Mouse (Mus musculus) B cell, adult 2 months (primary cell): ENCODE measurements around the gene Cntnap5a.

Source experiments
- DNase-seq, 2 experiments: peaks; one replicate each; pipeline ENCODE4 v3.0.0; 2022

Gene Cntnap5a

DNA sequence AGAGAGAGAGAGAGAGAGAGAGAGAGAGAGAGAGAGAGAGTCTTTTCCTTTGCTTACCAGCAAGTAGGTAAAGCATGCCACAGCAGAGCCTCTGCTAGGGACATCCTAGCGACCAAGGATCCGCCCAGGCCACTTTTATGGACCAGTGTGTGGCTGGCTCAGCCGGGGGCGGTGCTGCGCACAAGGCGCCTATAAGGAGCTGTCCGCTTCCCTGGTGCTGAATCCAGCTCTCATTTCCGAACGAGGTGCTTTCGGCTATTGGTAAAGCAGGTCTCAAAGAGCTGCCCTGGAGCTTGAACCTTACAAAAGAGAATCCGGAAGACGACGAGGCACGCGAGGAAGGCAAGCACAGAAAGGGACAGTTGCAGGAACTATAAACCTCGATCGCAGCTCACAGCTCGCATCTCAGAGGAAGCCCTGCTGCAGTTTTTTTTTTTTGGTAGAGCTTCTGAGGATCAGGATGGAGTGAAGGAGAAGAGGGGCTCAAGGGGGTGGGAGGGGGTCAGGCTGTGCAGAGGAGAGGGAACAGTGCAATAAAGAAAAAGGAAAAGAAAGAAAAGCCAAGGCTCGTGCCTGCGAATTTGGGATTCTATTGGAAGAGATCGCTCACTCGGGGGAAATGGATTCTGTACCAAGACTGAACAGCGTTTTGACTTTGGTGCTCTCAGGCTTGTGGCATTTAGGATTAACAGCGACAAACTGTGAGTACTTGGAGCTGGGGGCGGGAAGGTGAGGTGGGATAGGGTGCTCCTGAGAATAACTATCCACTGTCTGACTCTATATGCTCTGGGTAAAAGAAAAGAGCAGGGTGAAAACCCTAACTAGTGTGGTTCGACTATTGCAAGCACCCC, at the start of gene Cntnap5a:
Cntnap5a (plus strand) TSS at position 239 of the 851 bp plus-strand sequence.
- DNase-seq, result no peak

DNA sequence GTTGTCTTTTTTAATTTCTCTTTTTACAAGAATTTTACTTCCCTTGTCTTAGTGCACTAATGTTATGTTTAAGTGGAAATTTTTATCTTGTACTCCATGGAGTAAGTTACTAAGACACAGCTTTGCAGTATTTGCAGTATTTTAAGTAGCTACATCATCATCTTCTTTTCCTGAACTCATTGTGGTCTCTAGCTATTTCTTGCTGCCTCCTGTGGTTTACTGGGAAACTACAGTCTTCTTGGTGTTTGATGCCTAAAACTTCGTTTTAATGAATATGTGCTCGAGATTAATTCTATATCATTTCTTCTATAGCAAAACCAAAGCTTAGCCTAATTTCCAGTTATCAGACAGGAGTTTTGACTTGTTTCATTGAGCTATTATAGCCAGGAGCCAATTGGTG, 37.6 kb upstream of the Cntnap5a start:
- DNase-seq, result no peak

GRCm38 (mm10) chr1:115658343-115659064, 26.1 kb upstream of the Cntnap5a start:
- no peak for DNase-seq

DNA sequence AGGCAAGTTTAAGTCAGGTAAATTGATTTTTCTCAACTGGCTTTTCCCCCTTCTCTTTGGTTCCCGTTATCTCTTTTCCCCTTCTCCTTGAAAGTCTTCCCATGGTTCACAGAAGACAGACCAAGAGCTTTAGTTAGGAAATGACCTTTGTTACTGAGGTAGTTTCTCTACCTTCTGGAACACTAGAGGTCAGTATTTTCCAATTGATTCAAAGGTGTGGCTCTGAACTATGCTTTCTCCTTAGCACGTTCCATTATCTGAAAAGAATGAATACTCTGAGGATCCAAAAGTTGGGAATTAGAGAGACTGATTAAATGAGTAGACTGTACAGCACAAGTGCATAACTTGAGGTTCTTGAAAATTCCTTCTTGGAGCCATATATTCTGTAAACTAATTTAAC, 1.9 kb downstream of the Cntnap5a start:
- no peak for DNase-seq

GRCm38 (mm10) chr1:115699798-115700197, 15.2 kb downstream of the Cntnap5a start:
- no peak for DNase-seq

DNA sequence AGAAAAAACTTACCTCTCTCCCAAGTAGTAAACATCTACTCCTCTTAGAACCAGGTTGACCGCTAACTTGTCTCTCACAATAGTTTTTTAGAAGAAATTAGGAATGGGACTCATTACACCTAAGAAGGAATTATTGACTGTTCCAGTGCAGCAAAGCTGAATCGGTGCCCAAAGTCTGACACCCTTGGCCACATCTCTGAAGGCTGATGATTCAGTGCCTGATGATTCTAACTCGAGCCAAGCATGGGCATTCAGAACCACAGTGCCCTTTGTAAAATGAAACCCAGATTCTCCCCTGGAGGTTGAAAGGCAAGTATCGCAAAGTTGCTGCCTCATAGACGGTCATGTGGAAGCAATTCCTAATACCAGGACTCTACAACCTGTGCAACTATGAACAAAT, 58.0 kb downstream of the Cntnap5a start:
- no peak for DNase-seq

DNA sequence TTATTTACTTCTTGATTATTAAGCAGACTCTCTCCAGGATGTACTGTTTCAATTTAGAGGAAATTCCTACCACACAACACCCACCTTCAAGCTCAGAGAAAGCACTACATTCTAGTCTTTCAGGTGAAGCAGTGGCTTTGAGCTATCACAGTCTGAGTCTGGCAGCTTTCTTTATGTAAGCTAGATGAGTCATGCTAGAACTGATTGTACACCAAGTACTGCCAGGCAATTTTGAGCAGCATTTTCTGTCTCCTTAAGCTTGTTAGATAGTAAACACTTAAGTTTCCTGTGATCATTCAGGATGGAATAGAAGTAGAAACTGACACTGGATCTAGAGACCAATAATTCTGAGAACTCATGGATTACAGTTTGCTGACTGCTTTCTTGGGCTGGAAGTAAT, 61.0 kb downstream of the Cntnap5a start:
- DNase-seq, result no peak

GRCm38 (mm10) chr1:115784737-115785136, 100.2 kb downstream of the Cntnap5a start:
- DNase-seq, result no peak

DNA sequence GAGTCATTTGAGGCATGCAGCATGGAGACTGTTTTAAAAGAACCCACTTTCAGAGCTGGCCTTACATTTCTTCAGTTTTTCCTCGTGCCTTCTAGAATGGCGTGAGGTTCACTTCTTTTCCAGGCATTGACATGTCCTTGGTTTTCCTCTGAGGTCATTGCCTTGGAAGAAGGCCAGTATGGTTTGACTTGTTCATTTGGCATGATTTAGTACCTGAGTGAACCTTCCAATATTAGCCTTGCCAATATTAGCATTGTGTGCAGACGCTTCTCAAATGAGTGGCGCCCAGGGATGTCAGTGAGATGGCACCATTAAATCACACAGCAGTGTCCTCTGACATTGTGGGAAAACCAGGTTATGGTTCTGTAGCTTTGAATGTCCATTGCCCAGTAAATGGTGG, 158.0 kb downstream of the Cntnap5a start:
- no peak for DNase-seq

DNA sequence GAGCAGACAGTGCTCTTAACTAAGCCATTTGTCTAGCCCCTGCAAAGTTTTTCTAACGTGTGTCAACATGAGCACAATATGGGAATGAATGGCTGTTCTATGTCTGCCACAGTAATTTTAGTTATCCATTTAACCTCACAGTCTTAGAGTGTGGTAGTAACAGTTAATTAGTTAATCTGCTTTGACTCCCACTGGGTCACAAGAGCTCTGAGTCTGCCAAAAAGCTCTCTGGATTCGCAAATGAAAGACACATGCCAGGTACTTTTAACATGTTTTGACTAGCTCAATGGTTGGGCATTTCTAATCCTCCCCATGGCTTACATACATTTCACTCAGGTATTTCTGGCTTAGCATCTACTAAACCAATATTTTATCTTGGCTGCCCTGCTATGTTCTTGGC, 163.0 kb downstream of the Cntnap5a start:
- DNase-seq, result no peak

- no peak for DNase-seq
Observed at GRCm38 (mm10) chr1:115852206-115852605, 167.7 kb downstream of the Cntnap5a start.

DNA sequence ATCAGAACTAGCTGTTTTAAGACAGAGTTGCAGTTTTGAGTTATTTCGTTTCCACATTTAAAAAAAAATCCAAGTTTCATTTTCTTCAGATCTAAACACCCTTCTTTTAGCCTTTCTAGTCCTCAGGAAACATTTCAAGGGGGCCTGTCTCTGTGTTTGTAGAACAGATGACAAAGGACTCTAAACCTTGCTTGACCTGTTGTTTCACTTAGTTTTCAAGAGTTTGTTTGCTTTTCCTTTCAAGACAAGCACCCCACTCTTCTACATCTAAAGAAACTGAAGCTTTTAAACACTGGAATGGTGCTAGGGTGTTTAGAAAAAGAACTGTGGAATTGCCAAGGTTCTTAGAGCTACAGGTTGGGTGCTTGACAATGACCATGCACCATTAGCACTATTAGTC, 233.8 kb downstream of the Cntnap5a start:
- DNase-seq, result no peak

GRCm38 (mm10) chr1:115925953-115926665, 241.6 kb downstream of the Cntnap5a start:
- no peak for DNase-seq

DNA sequence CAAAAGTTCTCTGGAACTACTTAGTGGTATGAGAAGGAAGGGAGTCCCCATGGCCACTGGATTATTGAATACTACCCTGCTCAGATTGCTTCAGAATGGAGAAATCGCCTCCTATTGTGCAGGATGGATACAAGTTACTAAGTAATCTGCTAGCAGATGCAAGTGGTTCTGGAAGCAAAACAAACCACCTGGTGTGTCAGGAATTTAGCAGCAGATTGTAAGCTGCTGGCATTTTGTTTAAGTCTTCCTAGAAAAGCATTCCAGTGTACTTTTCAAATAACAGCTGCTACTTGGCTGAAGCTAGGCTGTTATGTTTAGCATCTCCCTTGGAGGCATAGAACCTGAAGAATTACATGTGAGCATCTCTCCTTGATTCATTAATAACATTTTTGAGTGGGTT, 247.5 kb downstream of the Cntnap5a start:
- DNase-seq, result no peak

GRCm38 (mm10) chr1:115945892-115946291, 261.3 kb downstream of the Cntnap5a start:
- no peak for DNase-seq

GRCm38 (mm10) chr1:115956528-115956927, 272.0 kb downstream of the Cntnap5a start:
- no peak for DNase-seq

GRCm38 (mm10) chr1:115964993-115965575, 280.5 kb downstream of the Cntnap5a start:
- DNase-seq, result no peak

DNA sequence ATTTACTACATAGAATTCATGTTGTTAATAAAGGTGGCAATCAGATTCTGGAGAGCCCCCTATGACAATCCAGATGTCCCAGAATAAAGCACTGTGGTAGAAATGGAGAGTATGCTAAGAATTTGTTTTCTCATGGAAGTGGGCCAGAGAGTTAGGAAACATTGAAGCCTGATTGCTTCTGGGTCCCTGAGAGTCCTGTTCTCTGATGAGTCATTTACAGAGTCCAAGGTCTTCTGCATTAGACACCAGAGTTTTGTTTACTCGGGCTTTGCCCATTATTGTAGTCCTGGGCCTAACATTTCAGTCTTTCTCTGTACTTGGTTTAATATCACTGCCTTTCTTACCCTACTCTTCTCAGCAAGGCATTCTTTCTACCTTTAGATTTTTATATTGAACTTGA, 305.6 kb downstream of the Cntnap5a start:
- DNase-seq, result no peak

DNA sequence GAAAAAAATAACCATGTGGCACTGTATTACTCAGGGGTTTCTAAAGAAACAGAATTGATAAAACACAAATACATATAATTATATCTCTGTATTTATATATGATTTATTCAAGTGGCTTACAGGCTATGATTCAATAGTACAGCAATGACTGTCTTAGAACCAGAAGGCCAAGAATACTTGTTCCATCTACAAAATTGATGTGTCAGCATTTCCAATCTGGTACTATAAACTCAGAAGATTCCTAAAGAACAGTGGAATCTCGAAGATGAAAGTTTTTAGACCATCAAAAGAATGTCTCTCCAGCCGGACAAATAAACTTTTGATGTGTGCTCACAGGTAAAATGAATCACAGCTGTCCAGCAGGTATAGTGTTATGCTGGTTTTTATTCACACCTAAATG, 331.2 kb downstream of the Cntnap5a start:
- no peak for DNase-seq

DNA sequence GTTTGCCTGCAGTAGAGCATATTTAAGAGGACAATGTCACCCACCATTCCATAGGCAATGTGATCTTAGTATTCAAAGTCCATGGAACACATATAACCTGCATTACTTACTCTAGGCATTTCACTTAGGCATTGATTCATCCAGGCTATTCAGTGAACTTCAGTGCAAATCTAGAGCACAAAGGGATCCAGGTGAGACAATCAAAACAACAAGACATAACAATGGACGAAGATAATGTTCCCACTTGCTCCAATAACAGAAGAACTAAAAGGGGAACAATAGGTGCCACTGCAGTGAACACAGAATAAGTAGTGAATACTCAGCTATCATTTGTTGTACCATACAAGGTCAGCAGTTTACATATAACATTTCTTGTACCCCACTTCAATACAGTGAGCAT, 345.1 kb downstream of the Cntnap5a start:
- no peak for DNase-seq

GRCm38 (mm10) chr1:116035897-116036296, 351.3 kb downstream of the Cntnap5a start:
- DNase-seq, result no peak

DNA sequence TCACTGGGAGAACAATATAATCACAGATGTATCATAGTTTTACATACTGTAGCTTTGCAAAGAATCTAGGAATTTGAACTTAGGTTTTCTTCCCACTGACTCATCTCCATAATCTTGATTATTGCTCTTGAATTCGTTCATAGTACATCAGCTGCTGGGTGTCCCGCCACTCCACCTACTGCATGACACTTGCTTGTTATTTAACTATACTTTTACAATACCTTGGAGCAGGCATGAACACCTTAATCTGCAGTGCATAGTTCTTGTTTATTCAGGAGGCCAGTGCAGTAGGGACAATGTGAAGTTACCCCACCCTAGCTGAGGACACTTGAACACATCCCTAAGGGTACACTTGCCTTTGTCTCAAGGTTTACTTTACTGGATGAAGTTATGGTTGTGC, 352.3 kb downstream of the Cntnap5a start:
- no peak for DNase-seq

DNA sequence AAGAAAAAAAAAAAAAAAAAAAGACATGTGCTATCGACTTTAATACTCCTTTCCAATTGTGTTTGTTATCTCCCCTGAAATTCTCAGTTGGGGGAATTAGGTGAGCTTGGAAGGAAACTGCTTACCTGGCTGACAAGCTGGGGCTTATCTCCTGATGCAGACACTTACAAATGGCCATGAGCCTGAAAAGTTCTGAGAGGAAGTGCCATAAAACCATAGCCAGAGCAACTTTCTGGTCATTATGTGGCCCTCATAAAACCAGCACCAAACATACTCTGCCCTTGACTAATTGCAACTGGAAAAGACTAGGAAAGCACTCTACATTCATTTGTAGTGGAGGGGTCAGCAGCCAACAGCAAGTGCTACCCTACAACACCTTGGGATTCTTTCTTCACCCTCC, 359.5 kb downstream of the Cntnap5a start:
- DNase-seq, result no peak
